Mouse (Mus musculus): ENCODE measurements around the gene Nop9. TPM values are rescaled to one million over a fixed set of nuclear protein-coding genes. Genes with fewer than 3 reads are reported as not detected.
A peak's percentile ranks its signal among the peaks of the same experiment; 100 is the strongest.

Gene Nop9
- polyA plus RNA-seq, 1 experiment from 2014 or later: 16.2 TPM

GRCm38 (mm10) chr14:55780736-55781135, 35.2 kb downstream of the Nop9 start:
- Histone ChIP-seq H3K4me2 (replicated peaks; ENCODE audit: low read depth, low read length) (no peak overlapping the region), H3K9ac (replicated peaks; ENCODE audit: low read depth) (no peak overlapping the region), H3K9me3 (ENCODE audit: low read length) (no peaks in the 10 kb centered on the region), H3K27ac (ENCODE audit: low read length) (no peak overlapping the region), H3K4me3 (ENCODE audit: low read depth, low read length) (no peak overlapping the region), H3K36me3 (ENCODE audit: insufficient read depth, low read length) (no peaks in the 10 kb centered on the region), H3K27me3 (replicated peaks; ENCODE audit: insufficient read depth, low read length) (0 out of 2 replicates have a peak, but pooled peaks cover 7% of the 10 kb centered on the region), H3K4me1 (ENCODE audit: insufficient read depth, low read depth, low read length) (no peaks in the 10 kb centered on the region)
- TF ChIP-seq CTCF (IDR thresholded peaks at IDR 0.05): no peak
- no peak for TF ChIP-seq EP300 (IDR thresholded peaks at IDR 0.05)
- DNase-seq (ENCODE audit: low spot score) (no peak), ATAC-seq (no peak)
- WGBS: 84% methylated on average over 11 of the region's 11 CpGs

DNA sequence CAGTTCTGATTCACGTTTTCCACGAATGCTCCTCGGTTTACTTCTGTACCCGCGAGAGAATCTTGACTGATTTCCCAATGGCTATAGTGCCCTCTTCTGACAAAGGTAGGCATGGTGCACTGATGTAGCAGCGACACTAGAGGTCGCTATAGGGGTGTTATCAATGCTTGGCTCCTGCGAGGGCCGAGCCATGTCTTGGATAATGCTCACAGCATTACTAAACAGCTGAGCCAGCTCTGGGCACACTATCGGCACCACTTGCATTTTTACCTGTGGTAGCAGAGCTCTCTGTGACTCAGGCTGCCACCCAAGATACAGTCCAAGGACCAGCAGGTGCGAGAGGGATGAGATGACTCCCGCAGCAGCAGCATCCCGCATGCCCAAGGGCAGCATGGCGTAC, 35.8 kb downstream of the Nop9 start:
- 17% methylated on average over 14 of the region's 14 CpGs for WGBS
- H3K27me3 ChIP-seq (replicated peaks; ENCODE audit: insufficient read depth, low read length): 0 out of 2 replicates have a peak, but pooled peaks cover 7% of the 10 kb centered on the region
- H3K27ac ChIP-seq (ENCODE audit: low read length): no peak overlapping the region

DNA sequence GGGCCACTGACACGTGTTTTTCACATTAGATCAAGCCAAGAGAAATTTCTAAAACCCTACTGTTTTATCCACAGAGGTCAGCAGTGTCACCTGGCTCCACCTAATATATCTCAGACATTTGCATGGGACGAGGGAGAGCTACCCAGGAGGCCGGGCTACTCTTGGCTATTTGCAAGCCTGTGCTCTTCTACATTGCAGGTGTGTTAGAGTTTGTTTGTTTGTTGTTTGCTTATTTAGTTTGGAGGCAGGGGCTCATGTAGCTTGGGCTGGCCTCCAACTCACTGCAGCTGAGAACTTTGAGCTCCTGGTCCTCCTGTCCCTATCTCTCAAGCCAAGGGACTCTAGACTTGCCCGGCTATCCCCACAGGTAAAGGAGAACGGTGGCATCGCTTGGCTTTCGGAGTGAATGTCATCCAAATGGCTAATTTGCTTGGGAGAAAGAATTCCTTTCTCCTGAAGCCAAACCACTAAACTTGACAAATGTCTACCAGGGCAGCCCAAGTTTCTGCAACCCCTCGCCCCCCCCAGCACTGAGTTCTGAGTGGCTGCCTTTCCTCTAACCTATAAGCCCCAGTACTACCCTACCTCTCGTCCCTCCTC, 37.0 kb downstream of the Nop9 start:
- WGBS: 46% methylated on average over 9 of the region's 9 CpGs
- no peaks in the 10 kb centered on the region for H3K9me3 ChIP-seq (ENCODE audit: low read length)

More for the DNA sequence above, 35.8 kb downstream of the Nop9 start:
- ATAC-seq (peak; percentile 78), DNase-seq (ENCODE audit: low spot score) (peak; percentile 95)
- Histone ChIP-seq H3K9me3 (ENCODE audit: low read length) (no peaks in the 10 kb centered on the region), H3K9ac (replicated peaks; ENCODE audit: low read depth) (no peak overlapping the region), H3K4me1 (ENCODE audit: insufficient read depth, low read depth, low read length) (no peaks in the 10 kb centered on the region), H3K4me3 (ENCODE audit: low read depth, low read length) (peak overlapping the region; percentile 24; the same call in 1 of the 2 replicates), H3K4me2 (replicated peaks; ENCODE audit: low read depth, low read length) (peak overlapping the region; percentile 48), H3K36me3 (ENCODE audit: insufficient read depth, low read length) (no peaks in the 10 kb centered on the region)
- TF ChIP-seq CTCF (IDR thresholded peaks at IDR 0.05): peak; percentile 100
- no peak for TF ChIP-seq EP300 (IDR thresholded peaks at IDR 0.05)

GRCm38 (mm10) chr14:55783171-55783957, 37.9 kb downstream of the Nop9 start:
- 0 out of 2 replicates have a peak, but pooled peaks cover 13% of the 10 kb centered on the region for H3K27me3 ChIP-seq (replicated peaks; ENCODE audit: insufficient read depth, low read length)
- no peaks in the 10 kb centered on the region for H3K36me3 ChIP-seq (ENCODE audit: insufficient read depth, low read length)
- 0 out of 2 replicates have a peak, but pooled peaks have one; percentile 49 for TF ChIP-seq EP300 (IDR thresholded peaks at IDR 0.05)
- TF ChIP-seq CTCF (IDR thresholded peaks at IDR 0.05): 0 out of 2 replicates have a peak, but pooled peaks have one; percentile 8
- DNase-seq (ENCODE audit: low spot score) (peak; percentile 88), ATAC-seq (peak; percentile 75)
- H3K27ac ChIP-seq (ENCODE audit: low read length): peak overlapping the region; percentile 84
- 4% methylated on average over 31 of the region's 31 CpGs for WGBS
- H3K9ac ChIP-seq (replicated peaks; ENCODE audit: low read depth): peak overlapping the region; percentile 27
- H3K9me3 ChIP-seq (ENCODE audit: low read length): no peaks in the 10 kb centered on the region
- 0 out of 2 replicates have a peak, but pooled peaks cover 4% of the 10 kb centered on the region for H3K4me1 ChIP-seq (ENCODE audit: insufficient read depth, low read depth, low read length)
- H3K4me2 ChIP-seq (replicated peaks; ENCODE audit: low read depth, low read length): peak overlapping the region; percentile 70
- peak overlapping the region; percentile 49 for H3K4me3 ChIP-seq (ENCODE audit: low read depth, low read length)

More for the DNA sequence above, 37.0 kb downstream of the Nop9 start:
- peak overlapping the region; percentile 49 for H3K4me3 ChIP-seq (ENCODE audit: low read depth, low read length)
- TF ChIP-seq CTCF (IDR thresholded peaks at IDR 0.05): no peak
- TF ChIP-seq EP300 (IDR thresholded peaks at IDR 0.05): no peak
- ATAC-seq (no peak), DNase-seq (ENCODE audit: low spot score) (no peak)
- no peaks in the 10 kb centered on the region for H3K36me3 ChIP-seq (ENCODE audit: insufficient read depth, low read length)
- 0 out of 2 replicates have a peak, but pooled peaks cover 7% of the 10 kb centered on the region for H3K27me3 ChIP-seq (replicated peaks; ENCODE audit: insufficient read depth, low read length)
- H3K9ac ChIP-seq (replicated peaks; ENCODE audit: low read depth): peak overlapping the region; percentile 5; the same call in 1 of the 2 replicates
- peak overlapping the region; percentile 70 for H3K4me2 ChIP-seq (replicated peaks; ENCODE audit: low read depth, low read length)
- H3K4me1 ChIP-seq (ENCODE audit: insufficient read depth, low read depth, low read length): no peaks in the 10 kb centered on the region
- H3K27ac ChIP-seq (ENCODE audit: low read length): peak overlapping the region; percentile 84

GRCm38 (mm10) chr14:55783958-55784235, 38.4 kb downstream of the Nop9 start, which contains the start of gene Adcy4:
Gene Adcy4, minus strand, starts transcription at chr14:55784095.
- Histone ChIP-seq H3K4me3 (ENCODE audit: low read depth, low read length) (peak within 1 kb of the TSS; percentile 49), H3K27me3 (replicated peaks; ENCODE audit: insufficient read depth, low read length) (0 out of 2 replicates have a peak, but pooled peaks cover 16% of the 10 kb centered on the region), H3K4me2 (replicated peaks; ENCODE audit: low read depth, low read length) (peak within 1 kb of the TSS; percentile 70), H3K4me1 (ENCODE audit: insufficient read depth, low read depth, low read length) (peaks cover 7% of the 10 kb centered on the region; the same call in 1 of the 2 replicates), H3K9ac (replicated peaks; ENCODE audit: low read depth) (peak within 1 kb of the TSS; percentile 27), H3K36me3 (ENCODE audit: insufficient read depth, low read length) (no peaks in the 10 kb centered on the region), H3K9me3 (ENCODE audit: low read length) (no peaks in the 10 kb centered on the region), H3K27ac (ENCODE audit: low read length) (peak within 1 kb of the TSS; percentile 84)
- DNase-seq (ENCODE audit: low spot score): no peak
- no peak for ATAC-seq
- WGBS: 10% methylated on average over 11 of the region's 13 CpGs
- TF ChIP-seq CTCF (IDR thresholded peaks at IDR 0.05) (no peak), EP300 (IDR thresholded peaks at IDR 0.05) (no peak)

DNA sequence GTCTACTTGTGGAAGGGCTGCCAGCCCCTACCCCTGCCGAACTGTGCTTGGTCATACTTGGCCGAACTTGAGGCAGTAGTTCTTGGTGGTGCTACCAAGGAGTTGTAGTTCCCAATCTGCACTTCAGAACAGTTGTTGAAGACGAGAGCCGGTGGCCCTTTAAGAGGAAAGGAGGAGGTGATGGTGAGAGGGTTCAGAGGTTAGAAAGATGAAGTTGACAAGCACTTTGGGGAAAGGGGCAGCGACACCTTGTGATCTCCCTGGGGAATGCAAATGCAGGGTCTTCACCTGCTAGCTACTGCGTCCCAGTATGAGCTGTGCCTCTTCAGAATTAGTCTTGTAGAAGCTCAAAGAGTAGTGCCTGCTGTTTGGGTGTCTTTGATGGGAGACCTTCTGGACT, 39.7 kb downstream of the Nop9 start:
- Histone ChIP-seq H3K4me3 (ENCODE audit: low read depth, low read length) (no peak overlapping the region), H3K4me1 (ENCODE audit: insufficient read depth, low read depth, low read length) (peaks cover 8% of the 10 kb centered on the region; the same call in 1 of the 2 replicates), H3K9ac (replicated peaks; ENCODE audit: low read depth) (no peak overlapping the region), H3K36me3 (ENCODE audit: insufficient read depth, low read length) (no peaks in the 10 kb centered on the region), H3K27ac (ENCODE audit: low read length) (no peak overlapping the region), H3K4me2 (replicated peaks; ENCODE audit: low read depth, low read length) (no peak overlapping the region), H3K27me3 (replicated peaks; ENCODE audit: insufficient read depth, low read length) (0 out of 2 replicates have a peak, but pooled peaks cover 16% of the 10 kb centered on the region), H3K9me3 (ENCODE audit: low read length) (no peaks in the 10 kb centered on the region)
- TF ChIP-seq CTCF (IDR thresholded peaks at IDR 0.05): peak; percentile 52
- no peak for TF ChIP-seq EP300 (IDR thresholded peaks at IDR 0.05)
- WGBS: 33% methylated on average over 6 of the region's 6 CpGs
- DNase-seq (ENCODE audit: low spot score) (peak; percentile 41), ATAC-seq (no peak)

All from lung, postnatal 0 days (tissue).